Mouse (Mus musculus): ENCODE measurements at regions not wholly inside any gene's neighbourhood (a gene's known extent, or its start where the extent isn't known, plus 50 kb on each side); places are given as distances from the start of the nearest gene placed in this dataset.

- WGBS = 16% methylated on average over 25 of the region's 25 CpGs
- Histone ChIP-seq H3K36me3 (ENCODE audit: control insufficient read depth, insufficient read depth, low read length) (no peaks in the 10 kb centered on the region), H3K27ac (ENCODE audit: insufficient read depth, low read depth, low read length) (no peak overlapping the region), H3K4me1 (ENCODE audit: control insufficient read depth, insufficient read depth, low read length) (no peaks in the 10 kb centered on the region), H3K4me3 (ENCODE audit: insufficient read depth, low read depth, low read length) (no peak overlapping the region), H3K27me3 (replicated peaks; ENCODE audit: control insufficient read depth, insufficient read depth, low read length) (no peaks in the 10 kb centered on the region)
- TF ChIP-seq POLR2A (IDR thresholded peaks at IDR 0.05; ENCODE audit: low read depth, low read length) (no peak), CTCF (conservative IDR thresholded peaks at IDR 0.05; ENCODE audit: insufficient read depth, insufficient read length, low read depth, low read length) (no peak)
- DNase-seq = peak; percentile 43
These were observed 148.5 kb upstream of the Tut7 start for GRCm38 (mm10) chr13:59971231-59972092.

- Histone ChIP-seq H3K4me1 (ENCODE audit: control insufficient read depth, insufficient read depth, low read length) (no peaks in the 10 kb centered on the region), H3K4me3 (ENCODE audit: insufficient read depth, low read depth, low read length) (no peak overlapping the region), H3K36me3 (ENCODE audit: control insufficient read depth, insufficient read depth, low read length) (no peaks in the 10 kb centered on the region), H3K27ac (ENCODE audit: insufficient read depth, low read depth, low read length) (no peak overlapping the region), H3K27me3 (replicated peaks; ENCODE audit: control insufficient read depth, insufficient read depth, low read length) (no peaks in the 10 kb centered on the region)
- TF ChIP-seq CTCF (conservative IDR thresholded peaks at IDR 0.05; ENCODE audit: insufficient read depth, insufficient read length, low read depth, low read length) (no peak), POLR2A (IDR thresholded peaks at IDR 0.05; ENCODE audit: low read depth, low read length) (no peak)
- no peak for DNase-seq
- WGBS = 86% methylated on average over 6 of the region's 6 CpGs
These were observed 147.5 kb upstream of the Tut7 start for GRCm38 (mm10) chr13:59970430-59970829.

- DNase-seq = no peak
- Histone ChIP-seq H3K27me3 (replicated peaks; ENCODE audit: control insufficient read depth, insufficient read depth, low read length) (no peaks in the 10 kb centered on the region), H3K4me3 (ENCODE audit: insufficient read depth, low read depth, low read length) (no peak overlapping the region), H3K27ac (ENCODE audit: insufficient read depth, low read depth, low read length) (no peak overlapping the region), H3K4me1 (ENCODE audit: control insufficient read depth, insufficient read depth, low read length) (no peaks in the 10 kb centered on the region), H3K36me3 (ENCODE audit: control insufficient read depth, insufficient read depth, low read length) (no peaks in the 10 kb centered on the region)
- 82% methylated on average over 3 of the region's 3 CpGs for WGBS
- TF ChIP-seq CTCF (conservative IDR thresholded peaks at IDR 0.05; ENCODE audit: insufficient read depth, insufficient read length, low read depth, low read length) (no peak), POLR2A (IDR thresholded peaks at IDR 0.05; ENCODE audit: low read depth, low read length) (no peak)
These were observed 146.5 kb upstream of the Tut7 start for GRCm38 (mm10) chr13:59969484-59969883.

GRCm38 (mm10) chr13:59968584-59969240, 145.8 kb upstream of the Tut7 start:
- H3K4me1 ChIP-seq (ENCODE audit: control insufficient read depth, insufficient read depth, low read length) = no peaks in the 10 kb centered on the region
- no peak for TF ChIP-seq CTCF (conservative IDR thresholded peaks at IDR 0.05; ENCODE audit: insufficient read depth, insufficient read length, low read depth, low read length)
- TF ChIP-seq POLR2A (IDR thresholded peaks at IDR 0.05; ENCODE audit: low read depth, low read length) = no peak
- H3K36me3 ChIP-seq (ENCODE audit: control insufficient read depth, insufficient read depth, low read length) = no peaks in the 10 kb centered on the region
- H3K27me3 ChIP-seq (replicated peaks; ENCODE audit: control insufficient read depth, insufficient read depth, low read length) = no peaks in the 10 kb centered on the region
- H3K27ac ChIP-seq (ENCODE audit: insufficient read depth, low read depth, low read length) = no peak overlapping the region
- 93% methylated on average over 19 of the region's 19 CpGs for WGBS
- H3K4me3 ChIP-seq (ENCODE audit: insufficient read depth, low read depth, low read length) = no peak overlapping the region
- DNase-seq = no peak

GRCm38 (mm10) chr13:59966535-59967255, 143.7 kb upstream of the Tut7 start:
- H3K4me3 ChIP-seq (ENCODE audit: insufficient read depth, low read depth, low read length) = no peak overlapping the region
- WGBS = 61% methylated on average over 17 of the region's 17 CpGs
- TF ChIP-seq CTCF (conservative IDR thresholded peaks at IDR 0.05; ENCODE audit: insufficient read depth, insufficient read length, low read depth, low read length) (no peak), POLR2A (IDR thresholded peaks at IDR 0.05; ENCODE audit: low read depth, low read length) (no peak)
- no peaks in the 10 kb centered on the region for H3K27me3 ChIP-seq (replicated peaks; ENCODE audit: control insufficient read depth, insufficient read depth, low read length)
- H3K4me1 ChIP-seq (ENCODE audit: control insufficient read depth, insufficient read depth, low read length) = no peaks in the 10 kb centered on the region
- no peak overlapping the region for H3K27ac ChIP-seq (ENCODE audit: insufficient read depth, low read depth, low read length)
- H3K36me3 ChIP-seq (ENCODE audit: control insufficient read depth, insufficient read depth, low read length) = no peaks in the 10 kb centered on the region
- peak; percentile 18 for DNase-seq

GRCm38 (mm10) chr13:59964981-59965380, 142.0 kb upstream of the Tut7 start:
- WGBS = 94% methylated on average over 2 of the region's 2 CpGs
- H3K36me3 ChIP-seq (ENCODE audit: control insufficient read depth, insufficient read depth, low read length) = no peaks in the 10 kb centered on the region
- TF ChIP-seq CTCF (conservative IDR thresholded peaks at IDR 0.05; ENCODE audit: insufficient read depth, insufficient read length, low read depth, low read length) (no peak), POLR2A (IDR thresholded peaks at IDR 0.05; ENCODE audit: low read depth, low read length) (no peak)
- H3K27me3 ChIP-seq (replicated peaks; ENCODE audit: control insufficient read depth, insufficient read depth, low read length) = no peaks in the 10 kb centered on the region
- H3K4me1 ChIP-seq (ENCODE audit: control insufficient read depth, insufficient read depth, low read length) = no peaks in the 10 kb centered on the region
- no peak overlapping the region for H3K4me3 ChIP-seq (ENCODE audit: insufficient read depth, low read depth, low read length)
- no peak overlapping the region for H3K27ac ChIP-seq (ENCODE audit: insufficient read depth, low read depth, low read length)
- DNase-seq = no peak
